Mouse (Mus musculus) skeletal muscle tissue, adult 2 months (tissue): ENCODE data around the gene Grin2d.
A peak's percentile ranks its signal among the peaks of the same experiment; 100 is the strongest.
"Not testable (repeated sequence)": the region's sequence is repeated elsewhere in the genome, so short reads cannot be mapped to it uniquely, and the experiment has no call there.

Experiments used
- DNase-seq: peaks from one replicate; pipeline ENCODE4 v3.0.0-alpha.2; 2012; ENCODE audit warnings: low read depth, low spot score

Grin2d gene

DNA sequence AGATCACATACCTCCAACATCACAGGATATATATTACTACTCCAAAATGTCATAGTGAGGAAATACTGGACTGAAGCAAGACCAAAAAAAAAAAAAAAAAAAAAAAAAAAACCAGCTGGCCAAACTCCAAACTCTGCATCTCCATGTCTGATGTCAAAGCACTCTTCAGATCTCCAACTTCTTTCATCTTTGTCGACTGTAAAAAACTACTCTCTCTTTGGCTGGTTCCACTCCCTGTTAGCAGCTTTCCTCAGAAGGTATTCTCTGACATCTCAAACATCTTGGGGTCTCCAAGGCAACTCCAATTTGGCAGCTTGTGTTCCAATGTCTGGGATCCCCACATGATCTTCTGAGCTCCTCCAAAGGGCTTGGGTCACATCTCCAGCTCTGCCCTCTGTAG, at the start of gene Grin2d:
TSS of gene Grin2d (minus strand) at position 101 of the 400 bp plus-strand sequence.
- DNase-seq, result not testable (repeated sequence)

GRCm38 (mm10) chr7:45924429-45924816, 46.2 kb upstream of the Grin2d start:
- no peak for DNase-seq

DNA sequence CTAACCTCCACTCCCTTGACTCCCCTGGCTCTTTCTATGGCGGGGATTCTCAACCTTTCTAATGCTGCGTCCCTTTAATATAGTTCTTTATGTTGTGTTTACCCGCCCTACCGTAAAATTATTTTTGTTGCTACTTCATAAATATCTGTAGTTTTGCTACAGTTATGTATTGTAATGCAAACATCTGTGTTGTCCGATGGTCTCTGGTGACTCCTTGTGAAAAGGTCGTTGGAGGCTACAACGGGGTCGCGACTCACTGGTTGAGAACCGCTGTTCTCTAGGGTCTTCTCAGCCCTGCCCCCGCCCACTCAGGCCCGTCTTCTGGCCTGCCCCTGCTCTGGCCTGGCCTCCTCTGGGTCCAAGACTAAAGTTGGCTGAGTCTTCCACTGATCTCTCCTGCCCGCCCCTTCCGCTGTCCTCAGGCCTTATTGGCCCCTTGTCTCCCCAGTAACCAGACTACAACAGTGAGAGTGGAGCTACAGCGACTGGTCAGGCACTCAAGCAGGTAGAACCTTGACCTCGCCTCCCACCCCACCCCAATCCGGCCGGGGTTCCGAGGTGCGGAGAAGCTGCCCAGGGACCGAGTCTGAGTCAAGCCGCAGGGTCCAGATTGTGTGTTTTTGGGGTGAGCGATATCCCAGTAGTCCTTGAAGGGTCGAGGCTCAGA, 45.7 kb upstream of the Grin2d start, which contains the start of gene Ccdc114:
TSS of gene Ccdc114 (plus strand) at position 311 of the 667 bp plus-strand sequence.
- peak; percentile 81 for DNase-seq

DNA sequence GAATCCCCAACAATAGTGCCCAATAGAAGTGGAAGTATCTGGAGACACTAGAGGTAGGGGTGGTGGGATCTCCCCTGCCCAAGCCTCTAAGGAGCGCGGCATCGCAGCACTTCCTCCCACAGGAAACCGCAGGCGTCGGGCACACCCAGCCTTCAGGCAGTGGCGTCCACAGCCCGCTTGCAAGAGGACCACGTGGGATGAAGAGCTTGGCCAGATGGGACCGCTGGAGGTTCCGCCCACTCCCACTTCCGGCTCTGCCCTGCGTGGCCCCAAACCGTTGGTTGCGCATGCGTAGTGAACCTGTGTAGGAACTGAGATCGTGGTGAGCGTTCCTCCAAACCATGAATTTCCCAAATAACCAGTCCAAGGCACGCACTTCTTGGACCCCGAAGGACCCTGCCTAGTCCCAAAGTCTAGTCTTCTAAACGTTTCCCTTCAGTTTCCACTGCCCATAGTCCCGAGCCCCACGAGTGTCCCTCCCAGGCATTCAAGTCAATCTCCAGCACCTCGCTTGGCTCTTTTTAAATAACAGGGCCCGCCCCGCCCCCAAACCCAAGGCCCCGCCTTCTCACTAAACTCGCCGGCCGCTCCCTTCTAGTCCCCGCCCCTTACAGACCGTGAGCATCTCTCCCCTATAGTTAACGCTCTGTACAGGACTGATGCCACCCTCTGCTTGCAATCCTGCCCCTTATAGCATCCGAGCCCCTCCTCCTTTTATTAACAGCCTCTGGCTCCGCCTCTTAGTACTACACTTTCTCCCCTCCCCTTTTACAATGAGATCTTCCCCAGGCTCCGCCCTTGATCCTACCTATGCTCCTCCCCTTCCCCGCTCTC, 45.0 kb upstream of the Grin2d start:
- DNase-seq, result peak; percentile 98

- DNase-seq, result no peak
Observed at GRCm38 (mm10) chr7:45921950-45922600, 43.9 kb upstream of the Grin2d start.

DNA sequence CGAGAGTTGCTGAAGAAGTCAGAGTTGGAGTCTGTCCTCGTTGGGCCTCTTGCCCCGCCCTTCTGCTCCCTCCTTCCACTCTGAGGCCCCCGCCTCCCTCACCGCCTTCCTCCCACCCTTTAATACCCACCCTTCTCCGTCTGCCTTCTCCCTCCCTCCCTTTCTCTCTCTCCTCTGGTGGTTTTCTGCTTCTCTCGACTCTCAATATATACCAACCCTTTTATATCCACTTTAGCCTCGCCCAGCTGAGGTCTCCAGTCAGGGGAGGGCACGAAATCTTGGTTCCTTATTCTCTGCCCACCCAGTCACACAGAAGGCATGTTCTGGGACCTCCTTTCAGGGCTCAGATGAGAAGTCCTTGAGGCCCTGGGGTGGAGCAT, 43.1 kb upstream of the Grin2d start, which contains the start of gene Emp3:
TSS of gene Emp3 (minus strand) at position 163 of the 380 bp plus-strand sequence.
- DNase-seq, result peak; percentile 73

- peak; percentile 40 for DNase-seq
Observed at GRCm38 (mm10) chr7:45920583-45921241, 42.5 kb upstream of the Grin2d start.

- no peak for DNase-seq
Observed at GRCm38 (mm10) chr7:45919761-45920160, 41.6 kb upstream of the Grin2d start.

GRCm38 (mm10) chr7:45919083-45919671, 41.0 kb upstream of the Grin2d start:
- DNase-seq, result no peak

DNA sequence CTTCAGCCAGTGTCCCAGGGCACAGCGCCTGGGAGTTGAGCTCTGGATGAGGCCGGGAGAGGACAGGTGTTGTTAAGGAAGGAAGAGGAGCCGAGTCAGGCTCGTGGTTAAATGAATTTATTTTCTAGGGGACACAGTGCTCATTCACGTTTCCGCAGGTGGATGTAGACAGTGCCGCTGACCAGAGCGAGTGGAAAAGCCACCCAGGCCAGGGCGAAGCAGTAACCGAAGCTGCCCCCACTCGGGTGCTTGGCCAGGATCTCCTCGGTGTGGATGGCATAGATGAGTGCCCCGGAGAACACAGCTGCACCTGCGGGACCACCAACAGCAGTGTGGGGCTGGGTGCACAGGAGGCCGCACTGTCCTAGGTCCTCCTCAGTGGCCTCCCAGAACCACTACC, 39.7 kb upstream of the Grin2d start:
- no peak for DNase-seq

GRCm38 (mm10) chr7:45917004-45917704, 39.0 kb upstream of the Grin2d start:
- no peak for DNase-seq

GRCm38 (mm10) chr7:45916056-45917003, 38.2 kb upstream of the Grin2d start:
- DNase-seq, result peak; percentile 88

GRCm38 (mm10) chr7:45915011-45915410, 36.8 kb upstream of the Grin2d start:
- DNase-seq, result no peak

DNA sequence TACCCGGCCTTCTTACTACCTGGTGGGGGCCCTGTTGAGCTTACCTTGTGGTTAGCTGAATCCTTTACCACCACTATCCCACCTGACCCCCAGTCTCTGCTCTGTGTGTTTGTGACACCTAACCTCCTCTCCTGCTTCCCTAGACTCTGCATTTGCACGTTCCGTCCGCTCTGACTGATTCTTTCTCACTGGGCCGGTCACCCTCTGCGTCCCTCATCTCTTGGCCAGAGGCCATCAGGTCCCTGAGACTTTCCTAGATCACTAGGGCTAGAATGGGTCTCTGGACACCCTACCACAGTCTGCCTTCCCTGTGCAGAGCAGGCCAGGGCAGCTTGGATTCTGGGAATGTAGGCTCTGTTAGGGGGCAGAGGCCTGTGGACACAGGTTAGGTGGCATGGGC, 35.9 kb upstream of the Grin2d start:
- DNase-seq, result no peak

GRCm38 (mm10) chr7:45909145-45909544, 31.0 kb upstream of the Grin2d start:
- no peak for DNase-seq

DNA sequence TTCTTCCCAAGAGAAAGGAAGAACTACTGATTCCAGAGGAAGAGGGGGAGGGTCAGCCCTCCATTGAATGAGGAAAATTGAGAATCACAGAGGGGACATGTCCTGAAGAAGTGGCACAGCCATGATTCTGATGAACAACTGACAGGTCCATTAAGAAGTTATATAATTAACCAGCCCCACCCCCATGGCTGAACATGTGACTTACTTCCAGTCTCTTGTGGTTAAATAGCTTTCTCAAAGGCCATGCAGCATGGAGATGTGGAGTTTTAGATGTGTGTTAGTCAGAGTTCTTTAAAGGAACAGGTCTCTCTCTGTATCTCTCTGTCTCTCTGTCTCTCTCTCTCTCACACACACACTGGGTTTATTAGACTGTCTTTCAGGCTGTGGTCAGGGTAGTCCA, 30.2 kb upstream of the Grin2d start:
- DNase-seq, result no peak

GRCm38 (mm10) chr7:45906622-45907021, 28.4 kb upstream of the Grin2d start:
- DNase-seq, result no peak

DNA sequence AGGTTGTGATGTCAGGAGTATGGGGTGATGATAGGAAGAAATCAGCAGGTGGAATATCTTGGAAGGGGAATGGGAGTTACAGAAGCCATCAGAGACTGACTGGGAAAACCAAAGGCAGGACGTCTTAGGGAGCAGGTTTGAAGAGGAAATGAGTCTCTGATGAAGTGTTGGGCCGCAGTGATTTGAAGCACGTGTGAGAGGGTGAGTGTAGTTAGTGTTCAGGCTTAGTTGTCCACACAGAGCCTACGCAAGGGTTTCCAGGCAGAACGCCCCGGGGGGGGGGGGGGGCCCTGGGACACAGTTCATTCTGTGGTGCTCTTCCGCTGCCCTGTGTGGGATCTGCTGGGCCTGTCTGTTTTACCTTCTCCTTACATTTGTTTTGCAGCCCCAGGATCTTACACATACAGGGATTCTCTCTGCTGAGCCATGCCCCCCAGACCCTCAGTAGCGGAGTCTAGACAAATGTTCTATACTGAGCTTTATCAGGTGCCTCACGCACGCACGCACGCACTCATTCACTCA, 24.4 kb upstream of the Grin2d start:
- no peak for DNase-seq

DNA sequence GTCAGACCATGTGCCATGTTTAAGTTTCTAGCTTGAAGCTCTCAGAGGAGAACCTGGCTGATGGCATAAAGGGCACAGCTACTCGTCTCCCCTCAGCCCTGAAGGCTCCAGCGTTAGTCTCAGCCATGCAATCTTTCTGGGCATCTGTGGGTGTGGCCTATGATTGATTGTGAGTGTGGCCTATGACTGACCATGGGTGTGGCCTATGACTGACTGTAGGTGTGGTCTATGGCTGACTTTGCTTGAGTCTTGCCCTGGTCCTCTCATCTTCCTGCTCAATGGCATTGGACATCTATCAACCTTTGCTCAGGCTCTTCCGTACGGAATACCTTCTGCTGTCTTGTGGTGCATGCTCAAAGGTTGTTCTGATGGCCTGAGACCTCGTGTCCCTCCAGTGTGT, 23.4 kb upstream of the Grin2d start:
- DNase-seq, result no peak
